Mouse (Mus musculus) cerebellum, adult 9-10 months (tissue): ENCODE results near the gene Fam124a.
"Not testable (repeated sequence)": the region's sequence is repeated elsewhere in the genome, so short reads cannot be mapped to it uniquely, and the experiment has no call there.

ENCODE experiments used
- DNase-seq: peaks from one replicate; pipeline ENCODE4 v3.0.0; 2022

Gene Fam124a

GRCm38 (mm10) chr14:62555309-62555829 is at the start of gene Fam124a:
Gene Fam124a (plus strand): TSS chr14:62555737.
- peak; percentile 74 for DNase-seq

GRCm38 (mm10) chr14:62506261-62506660 is 49.3 kb upstream of the Fam124a start:
- no peak for DNase-seq

GRCm38 (mm10) chr14:62509350-62509749 is 46.2 kb upstream of the Fam124a start:
- DNase-seq = no peak

- DNase-seq = no peak
Measured at GRCm38 (mm10) chr14:62512845-62513244, 42.7 kb upstream of the Fam124a start.

- DNase-seq = no peak
Measured at GRCm38 (mm10) chr14:62530951-62531350, 24.6 kb upstream of the Fam124a start.

- DNase-seq = no peak
Measured at GRCm38 (mm10) chr14:62536127-62536526, 19.4 kb upstream of the Fam124a start.

GRCm38 (mm10) chr14:62536988-62537387 is 18.5 kb upstream of the Fam124a start:
- no peak for DNase-seq

- no peak for DNase-seq
Measured at GRCm38 (mm10) chr14:62539834-62540233, 15.7 kb upstream of the Fam124a start.

GRCm38 (mm10) chr14:62541751-62542150 is 13.8 kb upstream of the Fam124a start:
- DNase-seq = no peak

GRCm38 (mm10) chr14:62546296-62546695 is 9.2 kb upstream of the Fam124a start:
- no peak for DNase-seq

- DNase-seq = no peak
Measured at GRCm38 (mm10) chr14:62546746-62547145, 8.8 kb upstream of the Fam124a start.

GRCm38 (mm10) chr14:62550121-62550520 is 5.4 kb upstream of the Fam124a start:
- DNase-seq = no peak

- DNase-seq = no peak
Measured at GRCm38 (mm10) chr14:62552771-62553170, 2.8 kb upstream of the Fam124a start.

GRCm38 (mm10) chr14:62553786-62554185 is 1.8 kb upstream of the Fam124a start:
- DNase-seq = no peak

- DNase-seq = peak; percentile 26
Measured at GRCm38 (mm10) chr14:62555840-62556810, 588 bp downstream of the Fam124a start.

- DNase-seq = no peak
Measured at GRCm38 (mm10) chr14:62557111-62557510, 1.6 kb downstream of the Fam124a start.

- no peak for DNase-seq
Measured at GRCm38 (mm10) chr14:62561875-62562748, 6.6 kb downstream of the Fam124a start.

GRCm38 (mm10) chr14:62563679-62564078 is 8.1 kb downstream of the Fam124a start:
- no peak for DNase-seq

GRCm38 (mm10) chr14:62566821-62567220 is 11.3 kb downstream of the Fam124a start, which contains the start of gene Gm4131:
Gene Gm4131 (minus strand): TSS chr14:62566921.
- DNase-seq = not testable (repeated sequence)

- DNase-seq = no peak
Measured at GRCm38 (mm10) chr14:62569463-62569862, 13.9 kb downstream of the Fam124a start.

- DNase-seq = no peak
Measured at GRCm38 (mm10) chr14:62570299-62570698, 14.8 kb downstream of the Fam124a start.

GRCm38 (mm10) chr14:62573454-62573853 is 17.9 kb downstream of the Fam124a start:
- no peak for DNase-seq

- DNase-seq = no peak
Measured at GRCm38 (mm10) chr14:62574906-62575305, 19.4 kb downstream of the Fam124a start.
